Mouse (Mus musculus): Measurements from ENCODE around the gene Slc22a14. TPM values are rescaled to one million over a fixed set of nuclear protein-coding genes. Genes with fewer than 3 reads are reported as not detected.

Gene Slc22a14
- polyA plus RNA-seq, 1 experiment, result not detected

DNA sequence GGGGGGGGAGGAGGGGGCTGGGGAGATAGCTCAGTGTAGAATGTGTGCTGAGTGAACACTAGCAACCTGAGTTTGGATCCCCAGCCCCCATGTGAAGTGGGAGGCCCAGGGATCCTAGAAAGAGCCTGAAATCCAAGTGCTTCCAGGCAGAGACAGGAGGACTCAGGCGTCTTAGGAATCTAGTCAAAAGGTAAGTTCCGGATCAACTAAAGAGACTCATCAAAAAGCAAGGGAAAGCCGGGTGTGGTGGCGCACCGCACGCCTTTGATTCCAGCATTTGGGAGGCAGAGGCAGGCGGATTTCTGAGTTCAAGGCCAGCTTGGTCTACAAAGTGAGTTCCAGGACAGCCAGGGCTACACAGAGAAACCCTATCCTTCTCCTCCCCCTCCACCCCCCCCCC is 44.9 kb downstream of the Slc22a14 start:
- Histone ChIP-seq H3K36me3 (ENCODE audit: control insufficient read depth, insufficient read depth) (no peaks in the 10 kb centered on the region), H3K4me2 (ENCODE audit: low read depth) (peak overlapping the region; percentile 97), H3ac (ENCODE audit: control insufficient read depth, insufficient read length) (no peak overlapping the region), H3K79me2 (ENCODE audit: control insufficient read depth, insufficient read depth) (peaks cover 59% of the 10 kb centered on the region), H3K27me3 (ENCODE audit: control insufficient read depth, insufficient read depth, insufficient read length) (no peaks in the 10 kb centered on the region), H3K4me3 (peak overlapping the region; percentile 81)
- TF ChIP-seq TCF12 (IDR thresholded peaks at IDR 0.05; ENCODE audit: insufficient read depth, poor library complexity, severe bottlenecking), result no peak
- no peak for TF ChIP-seq MYOG (IDR thresholded peaks at IDR 0.05; ENCODE audit: control insufficient read depth in 1 of 3, insufficient read depth in 1 of 3, insufficient read length in 2 of 3, low read depth in 2 of 3)
- no peak for TF ChIP-seq POLR2AphosphoS2 (IDR thresholded peaks at IDR 0.05; ENCODE audit: insufficient read length, low read depth)
- TF ChIP-seq REST (IDR thresholded peaks at IDR 0.05; ENCODE audit: insufficient read depth, insufficient read length), result no peak
- no peak for TF ChIP-seq USF1 (IDR thresholded peaks at IDR 0.05; ENCODE audit: low read depth)
- TF ChIP-seq POLR2A (IDR thresholded peaks at IDR 0.05; ENCODE audit: insufficient read length, low read depth), result no peak
- TF ChIP-seq CEBPB (IDR thresholded peaks at IDR 0.05; ENCODE audit: insufficient read depth, poor library complexity, severe bottlenecking), result no peak
- no peak for TF ChIP-seq E2F4 (IDR thresholded peaks at IDR 0.05; ENCODE audit: insufficient read depth)
- TF ChIP-seq SRF (IDR thresholded peaks at IDR 0.05; ENCODE audit: control insufficient read depth, insufficient read length, low read depth), result no peak
- TF ChIP-seq MYOD1 (IDR thresholded peaks at IDR 0.05; ENCODE audit: control insufficient read depth in 1 of 3, insufficient read length in 2 of 3, low read depth in 2 of 3), result no peak
- TF ChIP-seq MAX (IDR thresholded peaks at IDR 0.05; ENCODE audit: low read depth), result no peak
- TF ChIP-seq TCF3 (IDR thresholded peaks at IDR 0.05; ENCODE audit: insufficient read length, low read depth), result no peak

DNA sequence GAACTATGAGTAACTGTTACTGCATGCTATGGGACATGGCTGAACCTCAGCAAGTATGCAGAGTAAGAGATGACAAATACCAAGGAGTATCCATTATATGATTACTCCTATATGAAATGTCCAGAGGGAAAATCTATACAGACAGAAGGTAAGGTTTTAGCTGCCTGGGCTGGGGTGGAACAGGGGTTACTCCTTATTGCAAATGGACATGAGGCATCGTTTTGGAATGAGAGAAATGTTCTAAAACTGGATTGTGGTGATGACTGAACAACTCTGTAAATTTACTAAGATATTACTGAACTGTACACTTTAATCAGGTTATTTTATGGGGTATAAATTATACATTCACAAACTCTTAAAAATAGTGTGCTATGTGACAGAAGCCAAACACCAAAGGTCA is 46.5 kb downstream of the Slc22a14 start:
- Histone ChIP-seq H3K4me3 (no peak overlapping the region), H3ac (ENCODE audit: control insufficient read depth, insufficient read length) (no peak overlapping the region), H3K36me3 (ENCODE audit: control insufficient read depth, insufficient read depth) (no peaks in the 10 kb centered on the region), H3K4me2 (ENCODE audit: low read depth) (peak overlapping the region; percentile 29), H3K79me2 (ENCODE audit: control insufficient read depth, insufficient read depth) (peaks cover 72% of the 10 kb centered on the region), H3K27me3 (ENCODE audit: control insufficient read depth, insufficient read depth, insufficient read length) (no peaks in the 10 kb centered on the region)
- TF ChIP-seq MYOG (IDR thresholded peaks at IDR 0.05; ENCODE audit: control insufficient read depth in 1 of 3, insufficient read depth in 1 of 3, insufficient read length in 2 of 3, low read depth in 2 of 3) (no peak), TCF3 (IDR thresholded peaks at IDR 0.05; ENCODE audit: insufficient read length, low read depth) (no peak), POLR2A (IDR thresholded peaks at IDR 0.05; ENCODE audit: insufficient read length, low read depth) (no peak), CEBPB (IDR thresholded peaks at IDR 0.05; ENCODE audit: insufficient read depth, poor library complexity, severe bottlenecking) (no peak), POLR2AphosphoS2 (IDR thresholded peaks at IDR 0.05; ENCODE audit: insufficient read length, low read depth) (no peak), MAX (IDR thresholded peaks at IDR 0.05; ENCODE audit: low read depth) (no peak), TCF12 (IDR thresholded peaks at IDR 0.05; ENCODE audit: insufficient read depth, poor library complexity, severe bottlenecking) (no peak), MYOD1 (IDR thresholded peaks at IDR 0.05; ENCODE audit: control insufficient read depth in 1 of 3, insufficient read length in 2 of 3, low read depth in 2 of 3) (no peak), USF1 (IDR thresholded peaks at IDR 0.05; ENCODE audit: low read depth) (no peak), SRF (IDR thresholded peaks at IDR 0.05; ENCODE audit: control insufficient read depth, insufficient read length, low read depth) (no peak), E2F4 (IDR thresholded peaks at IDR 0.05; ENCODE audit: insufficient read depth) (no peak), REST (IDR thresholded peaks at IDR 0.05; ENCODE audit: insufficient read depth, insufficient read length) (no peak)

DNA sequence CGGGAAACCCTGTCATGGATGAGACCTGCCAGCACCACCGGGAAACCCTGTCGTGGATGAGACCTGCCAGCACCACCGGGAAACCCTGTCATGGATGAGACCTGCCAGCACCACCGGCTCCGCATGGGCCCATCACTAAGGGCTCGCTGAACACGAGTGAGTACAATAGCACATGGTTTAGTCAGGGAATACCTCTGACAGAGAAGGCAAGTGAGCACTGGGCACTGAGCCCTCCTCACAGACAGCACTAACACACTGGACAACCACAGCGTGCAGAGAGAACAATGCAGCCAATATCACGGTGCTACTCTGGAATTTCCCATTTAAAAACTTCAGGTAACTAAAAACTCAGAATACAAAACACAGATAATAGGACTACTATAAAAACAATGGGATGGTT is 52.3 kb downstream of the Slc22a14 start:
- TF ChIP-seq E2F4 (IDR thresholded peaks at IDR 0.05; ENCODE audit: insufficient read depth) (no peak), MAX (IDR thresholded peaks at IDR 0.05; ENCODE audit: low read depth) (no peak)
- Histone ChIP-seq H3K4me3 (no peak overlapping the region), H3K79me2 (ENCODE audit: control insufficient read depth, insufficient read depth) (peaks cover 76% of the 10 kb centered on the region), H3ac (ENCODE audit: control insufficient read depth, insufficient read length) (no peak overlapping the region), H3K36me3 (ENCODE audit: control insufficient read depth, insufficient read depth) (no peaks in the 10 kb centered on the region), H3K4me2 (ENCODE audit: low read depth) (no peak overlapping the region), H3K27me3 (ENCODE audit: control insufficient read depth, insufficient read depth, insufficient read length) (no peaks in the 10 kb centered on the region)

DNA sequence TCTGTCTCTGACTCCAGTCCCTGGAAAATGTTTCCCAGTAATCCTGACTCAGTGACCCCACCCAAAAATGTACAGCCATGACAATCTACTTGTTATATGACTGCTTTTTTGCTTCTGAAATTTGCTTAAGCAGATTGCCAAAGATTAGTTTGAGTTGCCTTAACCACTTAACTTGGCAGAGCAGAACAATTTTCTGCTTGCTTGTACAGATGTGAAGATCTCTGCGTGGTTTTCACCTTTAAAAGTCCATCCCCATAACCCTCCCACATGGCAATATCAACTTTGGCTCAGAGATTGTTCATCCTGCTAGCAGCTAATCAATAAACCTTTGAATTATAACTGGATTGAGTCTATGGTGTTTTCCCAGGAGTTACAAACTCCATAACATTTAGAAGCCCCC is 56.3 kb downstream of the Slc22a14 start:
- H3K4me3 ChIP-seq, result no peak overlapping the region
- no peak overlapping the region for H3ac ChIP-seq (ENCODE audit: control insufficient read depth, insufficient read length)
- peaks cover 2% of the 10 kb centered on the region for H3K36me3 ChIP-seq (ENCODE audit: control insufficient read depth, insufficient read depth)
- H3K4me2 ChIP-seq (ENCODE audit: low read depth), result no peak overlapping the region
- no peak for TF ChIP-seq MAX (IDR thresholded peaks at IDR 0.05; ENCODE audit: low read depth)
- TF ChIP-seq TCF3 (IDR thresholded peaks at IDR 0.05; ENCODE audit: insufficient read length, low read depth), result no peak
- TF ChIP-seq USF1 (IDR thresholded peaks at IDR 0.05; ENCODE audit: low read depth), result no peak
- no peak for TF ChIP-seq POLR2AphosphoS2 (IDR thresholded peaks at IDR 0.05; ENCODE audit: insufficient read length, low read depth)
- no peak for TF ChIP-seq POLR2A (IDR thresholded peaks at IDR 0.05; ENCODE audit: insufficient read length, low read depth)
- no peak for TF ChIP-seq CEBPB (IDR thresholded peaks at IDR 0.05; ENCODE audit: insufficient read depth, poor library complexity, severe bottlenecking)
- no peak for TF ChIP-seq REST (IDR thresholded peaks at IDR 0.05; ENCODE audit: insufficient read depth, insufficient read length)
- TF ChIP-seq TCF12 (IDR thresholded peaks at IDR 0.05; ENCODE audit: insufficient read depth, poor library complexity, severe bottlenecking), result no peak
- no peak for TF ChIP-seq E2F4 (IDR thresholded peaks at IDR 0.05; ENCODE audit: insufficient read depth)
- TF ChIP-seq MYOD1 (IDR thresholded peaks at IDR 0.05; ENCODE audit: control insufficient read depth in 1 of 3, insufficient read length in 2 of 3, low read depth in 2 of 3), result no peak
- no peak for TF ChIP-seq MYOG (IDR thresholded peaks at IDR 0.05; ENCODE audit: control insufficient read depth in 1 of 3, insufficient read depth in 1 of 3, insufficient read length in 2 of 3, low read depth in 2 of 3)
- no peak for TF ChIP-seq SRF (IDR thresholded peaks at IDR 0.05; ENCODE audit: control insufficient read depth, insufficient read length, low read depth)
- no peaks in the 10 kb centered on the region for H3K27me3 ChIP-seq (ENCODE audit: control insufficient read depth, insufficient read depth, insufficient read length)
- H3K79me2 ChIP-seq (ENCODE audit: control insufficient read depth, insufficient read depth), result peaks cover 56% of the 10 kb centered on the region

DNA sequence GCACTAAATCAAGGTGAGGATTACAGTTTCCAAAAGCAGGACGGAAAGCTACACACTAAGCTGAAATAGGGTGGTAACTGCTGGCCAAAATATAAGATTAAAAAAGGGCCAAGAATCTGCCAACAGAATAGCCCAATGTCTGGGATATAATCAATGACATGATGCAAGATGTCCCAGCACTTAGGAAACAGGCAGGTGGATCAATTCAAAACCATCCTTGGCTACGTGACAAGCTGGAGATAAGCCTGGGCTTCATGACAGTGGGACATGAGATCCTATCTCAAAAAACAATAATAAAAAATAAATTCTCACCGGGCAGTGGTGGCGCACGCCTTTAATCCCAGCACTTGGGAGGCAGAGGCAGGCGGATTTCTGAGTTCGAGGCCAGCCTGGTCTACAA is 59.5 kb downstream of the Slc22a14 start:
- Histone ChIP-seq H3K4me2 (ENCODE audit: low read depth) (no peak overlapping the region), H3K36me3 (ENCODE audit: control insufficient read depth, insufficient read depth) (peaks cover 12% of the 10 kb centered on the region), H3K27me3 (ENCODE audit: control insufficient read depth, insufficient read depth, insufficient read length) (no peaks in the 10 kb centered on the region), H3K4me3 (no peak overlapping the region), H3ac (ENCODE audit: control insufficient read depth, insufficient read length) (no peak overlapping the region), H3K79me2 (ENCODE audit: control insufficient read depth, insufficient read depth) (peaks cover 32% of the 10 kb centered on the region)
- TF ChIP-seq MYOG (IDR thresholded peaks at IDR 0.05; ENCODE audit: control insufficient read depth in 1 of 3, insufficient read depth in 1 of 3, insufficient read length in 2 of 3, low read depth in 2 of 3) (no peak), TCF3 (IDR thresholded peaks at IDR 0.05; ENCODE audit: insufficient read length, low read depth) (no peak), MAX (IDR thresholded peaks at IDR 0.05; ENCODE audit: low read depth) (no peak)

Data from myocyte (in vitro differentiated cells).